Mouse (Mus musculus): ENCODE data around the gene Kcnj11.

DNA sequence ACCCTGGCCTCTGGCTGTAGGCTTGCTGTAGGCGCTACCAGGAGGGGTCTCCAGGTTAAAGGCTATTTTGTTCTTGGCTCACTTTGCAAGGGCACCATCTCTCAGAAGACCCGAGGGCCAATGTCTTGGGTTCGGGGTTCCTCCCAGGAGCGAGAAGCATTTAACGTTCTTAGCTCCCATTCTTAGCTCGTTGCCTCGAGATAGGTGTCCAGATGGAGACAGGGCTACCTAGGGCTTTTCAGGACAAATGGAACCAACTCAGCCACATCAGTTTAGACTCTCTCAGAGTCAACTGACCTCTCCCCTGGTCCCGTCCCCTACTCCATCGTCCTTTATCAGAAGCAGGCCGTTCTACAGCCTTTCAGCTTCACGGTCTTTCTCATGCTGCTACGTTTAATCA, 31.7 kb upstream of the Kcnj11 start:
- TF ChIP-seq CTCF (IDR thresholded peaks at IDR 0.05; ENCODE audit: extremely low read depth, insufficient read length, insufficient replicate concordance, low read depth, low read length), result no peak
- no peak for TF ChIP-seq POLR2A (IDR thresholded peaks at IDR 0.05; ENCODE audit: low read depth, low read length)

Measured in small intestine, adult 2 months (tissue).